In genomic region chr14:24253611-24254202, GRCm38 (mm10) we compare ENCODE assay signal across 10 mouse cellular contexts. TPM values are rescaled to one million over a fixed set of nuclear protein-coding genes. Genes with fewer than 3 reads are reported as not detected.
DNase-seq lines count a peak whose midpoint lies in the region; ATAC-seq and TF ChIP-seq lines count a peak whose summit lies in the region.
"Had no signal": no experiment of that assay in that cellular context is flagged by ENCODE, and none has a peak within 500 bp of the region (broad histone marks: within the 10 kb centered on the region; RNA-seq: fewer than 3 reads in every experiment).

No protein-coding gene starts in this region.

- H3K27ac ChIP-seq in embryonic facial prominence, embryonic 12.5 days, result peak overlapping the region; percentile 97
- peak overlapping the region; percentile 84 for H3K27ac ChIP-seq in intestine, embryonic 16.5 days (ENCODE audit: low read length)
- no peak overlapping the region for H3K27ac ChIP-seq in left cerebral cortex, adult 2 months
- no peak overlapping the region for H3K27ac ChIP-seq in gastrocnemius, adult 2 months

- DNase-seq in R1 (ENCODE audit: low read depth, low spot score), result peak; percentile 95
- DNase-seq in mesoderm, embryonic 11.5 days (ENCODE audit: low read depth, low spot score), result peak; percentile 69
- DNase-seq in left cerebral cortex, adult 2 months (ENCODE audit: extremely low spot score in 1 of 2, low spot score in 2 of 2), result no peak
- DNase-seq in gastrocnemius, adult 2 months, result no peak
- DNase-seq in cerebellum, adult 18-20 months, result no peak

- H3K4me3 ChIP-seq in embryonic facial prominence, embryonic 12.5 days, result no peak overlapping the region
- no peak overlapping the region for H3K4me3 ChIP-seq in intestine, embryonic 16.5 days (ENCODE audit: low read length)
- no peak overlapping the region for H3K4me3 ChIP-seq in left cerebral cortex, adult 2 months
- no peak overlapping the region for H3K4me3 ChIP-seq in gastrocnemius, adult 2 months
- H3K4me3 ChIP-seq: erythroblast, embryonic 14.5 days had no signal

- H3K27me3 ChIP-seq in embryonic facial prominence, embryonic 12.5 days, result no peaks in the 10 kb centered on the region
- H3K27me3 ChIP-seq in intestine, embryonic 16.5 days (replicated peaks; ENCODE audit: control insufficient read depth, insufficient read depth, low read length), result no peaks in the 10 kb centered on the region

- no peak overlapping the region for H3K9ac ChIP-seq in embryonic facial prominence, embryonic 12.5 days
- 0 out of 2 replicates have a peak overlapping the region, but pooled peaks have one; percentile 6 for H3K9ac ChIP-seq in intestine, embryonic 16.5 days (ENCODE audit: low read depth, low read length)

- no peaks in the 10 kb centered on the region for H3K36me3 ChIP-seq in embryonic facial prominence, embryonic 12.5 days
- no peaks in the 10 kb centered on the region for H3K36me3 ChIP-seq in intestine, embryonic 16.5 days (ENCODE audit: control insufficient read depth, insufficient read depth, low read length)

- no peak for TF ChIP-seq CTCF in left cerebral cortex, adult 2 months (IDR thresholded peaks at IDR 0.05)
- TF ChIP-seq CTCF in gastrocnemius, adult 2 months (IDR thresholded peaks at IDR 0.05), result no peak

- peaks cover 29% of the 10 kb centered on the region for H3K4me1 ChIP-seq in embryonic facial prominence, embryonic 12.5 days
- peaks cover 12% of the 10 kb centered on the region for H3K4me1 ChIP-seq in intestine, embryonic 16.5 days (ENCODE audit: control insufficient read depth, insufficient read depth, low read length)

- H3K9me3 ChIP-seq in embryonic facial prominence, embryonic 12.5 days, result no peaks in the 10 kb centered on the region
- H3K9me3 ChIP-seq in intestine, embryonic 16.5 days (ENCODE audit: control insufficient read depth, low read length), result no peaks in the 10 kb centered on the region

- intact Hi-C loops in left cerebral cortex, adult 2 months (cut with DNase I), result no loop called here
- intact Hi-C loops in gastrocnemius, adult 2 months (cut with DNase I), result no loop called here

- peak overlapping the region; percentile 38 for H3K4me2 ChIP-seq in embryonic facial prominence, embryonic 12.5 days (replicated peaks)
- no peak overlapping the region for H3K4me2 ChIP-seq in intestine, embryonic 16.5 days (ENCODE audit: low read depth, low read length)

- 4% methylated on average over 8 of the region's 8 CpGs for WGBS in embryonic facial prominence, embryonic 12.5 days
- WGBS in intestine, embryonic 16.5 days, result 6% methylated on average over 8 of the region's 8 CpGs

- ATAC-seq in embryonic facial prominence, embryonic 12.5 days (ENCODE audit: insufficient number of reproducible peaks, insufficient read depth, low FRiP score, low TSS enrichment), result peak; percentile 91
- ATAC-seq in intestine, embryonic 16.5 days, result peak; percentile 92
- no peak for ATAC-seq in cerebellum, adult (ENCODE audit: insufficient number of reproducible peaks, low FRiP score, low TSS enrichment)

RNA-seq across cellular contexts. Expression of gene Dlg5, which starts 8.0 kb away (rescaled TPM):
- polyA plus RNA-seq in embryonic facial prominence, embryonic 12.5 days (2016; fragmentation: Nextera tagmentation; extraction: Ambion mirVana), result 28.9 and 30.3 TPM in 2 replicates
- 7.4 and 7.8 TPM in 2 replicates for polyA plus RNA-seq in intestine, embryonic 16.5 days (2015; fragmentation: Nextera tagmentation; extraction: Ambion mirVana)
- 10 to 100 TPM; 31.6 to 41.9 TPM for total RNA-seq in left cerebral cortex, adult 2 months (2021)
- total RNA-seq in gastrocnemius, adult 2 months (2021), result 1 to 10 TPM; 5.5 to 7.8 TPM

RNA-seq across cellular contexts. Expression of gene E330034G19Rik, which starts 39.3 kb away (rescaled TPM):
- not detected in 2 replicates for polyA plus RNA-seq in embryonic facial prominence, embryonic 12.5 days (2016; fragmentation: Nextera tagmentation; extraction: Ambion mirVana)
- not detected in 2 replicates for polyA plus RNA-seq in intestine, embryonic 16.5 days (2015; fragmentation: Nextera tagmentation; extraction: Ambion mirVana)
- not detected for total RNA-seq in left cerebral cortex, adult 2 months (2021)
- total RNA-seq in gastrocnemius, adult 2 months (2021), result not detected
- polyA plus RNA-seq: erythroblast, embryonic 14.5 days; small intestine, adult 2 months had no signal

Comparison
In these comparisons a context has a peak if more than half of its experiments do, and no peak if none do; other contexts are left out.
1. DNase-seq: peak in R1 (single experiment) and mesoderm, embryonic 11.5 days (single experiment); none in left cerebral cortex, adult 2 months (0 of 2), gastrocnemius, adult 2 months (single experiment) and cerebellum, adult 18-20 months (0 of 2).
2. H3K27ac ChIP-seq: peak in embryonic facial prominence, embryonic 12.5 days (single experiment) and intestine, embryonic 16.5 days (single experiment); none in left cerebral cortex, adult 2 months (single experiment) and gastrocnemius, adult 2 months (single experiment).